Mouse (Mus musculus): ENCODE measurements at regions not wholly inside any gene's neighbourhood (a gene's known extent, or its start where the extent isn't known, plus 50 kb on each side); places are given as distances from the start of the nearest gene placed in this dataset.

- Histone ChIP-seq H3K27ac (ENCODE audit: low read depth, low read length) (no peak overlapping the region), H3K36me3 (ENCODE audit: control insufficient read depth, insufficient read depth, low read length) (no peaks in the 10 kb centered on the region), H3K27me3 (replicated peaks; ENCODE audit: control insufficient read depth, insufficient read depth, low read length) (no peaks in the 10 kb centered on the region), H3K4me1 (ENCODE audit: control insufficient read depth, insufficient read depth, low read length) (no peaks in the 10 kb centered on the region), H3K9ac (ENCODE audit: low read length) (no peak overlapping the region), H3K9me3 (replicated peaks; ENCODE audit: control insufficient read depth, low read length) (no peaks in the 10 kb centered on the region), H3K4me2 (ENCODE audit: low read length) (no peak overlapping the region), H3K4me3 (ENCODE audit: low read depth, low read length) (no peak overlapping the region)
- DNase-seq (ENCODE audit: low spot score) (peak; percentile 71), ATAC-seq (peak; percentile 73)
- WGBS = 43% methylated on average over 3 of the region's 3 CpGs
Measured at GRCm38 (mm10) chr5:149815879-149816278, 137.8 kb downstream of the B3glct start.

- Histone ChIP-seq H3K36me3 (ENCODE audit: control insufficient read depth, insufficient read depth, low read length) (no peaks in the 10 kb centered on the region), H3K4me1 (ENCODE audit: control insufficient read depth, insufficient read depth, low read length) (no peaks in the 10 kb centered on the region), H3K27ac (ENCODE audit: low read depth, low read length) (no peak overlapping the region), H3K9ac (ENCODE audit: low read length) (no peak overlapping the region), H3K9me3 (replicated peaks; ENCODE audit: control insufficient read depth, low read length) (no peaks in the 10 kb centered on the region), H3K4me3 (ENCODE audit: low read depth, low read length) (no peak overlapping the region), H3K27me3 (replicated peaks; ENCODE audit: control insufficient read depth, insufficient read depth, low read length) (no peaks in the 10 kb centered on the region), H3K4me2 (ENCODE audit: low read length) (no peak overlapping the region)
- DNase-seq (ENCODE audit: low spot score) (no peak), ATAC-seq (no peak)
- 64% methylated on average over 6 of the region's 6 CpGs for WGBS
Measured at GRCm38 (mm10) chr5:149818812-149819211, 140.8 kb downstream of the B3glct start.

GRCm38 (mm10) chr5:149823821-149824220 lies 145.8 kb downstream of the B3glct start:
- no peak overlapping the region for H3K4me2 ChIP-seq (ENCODE audit: low read length)
- no peaks in the 10 kb centered on the region for H3K4me1 ChIP-seq (ENCODE audit: control insufficient read depth, insufficient read depth, low read length)
- 87% methylated on average over 9 of the region's 9 CpGs for WGBS
- H3K27me3 ChIP-seq (replicated peaks; ENCODE audit: control insufficient read depth, insufficient read depth, low read length) = no peaks in the 10 kb centered on the region
- H3K36me3 ChIP-seq (ENCODE audit: control insufficient read depth, insufficient read depth, low read length) = no peaks in the 10 kb centered on the region
- no peak for ATAC-seq
- H3K9ac ChIP-seq (ENCODE audit: low read length) = no peak overlapping the region
- no peak for DNase-seq (ENCODE audit: low spot score)
- no peak overlapping the region for H3K27ac ChIP-seq (ENCODE audit: low read depth, low read length)
- no peak overlapping the region for H3K4me3 ChIP-seq (ENCODE audit: low read depth, low read length)
- no peaks in the 10 kb centered on the region for H3K9me3 ChIP-seq (replicated peaks; ENCODE audit: control insufficient read depth, low read length)

GRCm38 (mm10) chr5:149827599-149827998 lies 149.6 kb downstream of the B3glct start:
- H3K9ac ChIP-seq (ENCODE audit: low read length) = no peak overlapping the region
- H3K36me3 ChIP-seq (ENCODE audit: control insufficient read depth, insufficient read depth, low read length) = no peaks in the 10 kb centered on the region
- no peak overlapping the region for H3K4me2 ChIP-seq (ENCODE audit: low read length)
- ATAC-seq (no peak), DNase-seq (ENCODE audit: low spot score) (no peak)
- no peaks in the 10 kb centered on the region for H3K27me3 ChIP-seq (replicated peaks; ENCODE audit: control insufficient read depth, insufficient read depth, low read length)
- WGBS = 62% methylated on average over 3 of the region's 3 CpGs
- H3K4me3 ChIP-seq (ENCODE audit: low read depth, low read length) = no peak overlapping the region
- peaks cover 2% of the 10 kb centered on the region; the same call in 1 of the 2 replicates for H3K4me1 ChIP-seq (ENCODE audit: control insufficient read depth, insufficient read depth, low read length)
- no peaks in the 10 kb centered on the region for H3K9me3 ChIP-seq (replicated peaks; ENCODE audit: control insufficient read depth, low read length)
- no peak overlapping the region for H3K27ac ChIP-seq (ENCODE audit: low read depth, low read length)

GRCm38 (mm10) chr5:149831122-149831861 lies 153.3 kb downstream of the B3glct start:
- Histone ChIP-seq H3K9me3 (replicated peaks; ENCODE audit: control insufficient read depth, low read length) (no peaks in the 10 kb centered on the region), H3K27me3 (replicated peaks; ENCODE audit: control insufficient read depth, insufficient read depth, low read length) (no peaks in the 10 kb centered on the region), H3K4me3 (ENCODE audit: low read depth, low read length) (peak overlapping the region; percentile 34), H3K4me1 (ENCODE audit: control insufficient read depth, insufficient read depth, low read length) (peaks cover 2% of the 10 kb centered on the region; the same call in 1 of the 2 replicates), H3K9ac (ENCODE audit: low read length) (peak overlapping the region; percentile 72), H3K27ac (ENCODE audit: low read depth, low read length) (peak overlapping the region; percentile 50; the same call in 1 of the 2 replicates), H3K4me2 (ENCODE audit: low read length) (peak overlapping the region; percentile 62), H3K36me3 (ENCODE audit: control insufficient read depth, insufficient read depth, low read length) (no peaks in the 10 kb centered on the region)
- DNase-seq (ENCODE audit: low spot score) (peak; percentile 90), ATAC-seq (peak; percentile 82)
- 5% methylated on average over 28 of the region's 28 CpGs for WGBS

- H3K4me1 ChIP-seq (ENCODE audit: control insufficient read depth, insufficient read depth, low read length) = no peaks in the 10 kb centered on the region
- H3K36me3 ChIP-seq (ENCODE audit: control insufficient read depth, insufficient read depth, low read length) = no peaks in the 10 kb centered on the region
- DNase-seq (ENCODE audit: low spot score) (no peak), ATAC-seq (no peak)
- no peaks in the 10 kb centered on the region for H3K27me3 ChIP-seq (replicated peaks; ENCODE audit: control insufficient read depth, insufficient read depth, low read length)
- 80% methylated on average over 2 of the region's 2 CpGs for WGBS
- no peak overlapping the region for H3K9ac ChIP-seq (ENCODE audit: low read length)
- H3K27ac ChIP-seq (ENCODE audit: low read depth, low read length) = no peak overlapping the region
- no peak overlapping the region for H3K4me3 ChIP-seq (ENCODE audit: low read depth, low read length)
- H3K9me3 ChIP-seq (replicated peaks; ENCODE audit: control insufficient read depth, low read length) = no peaks in the 10 kb centered on the region
- H3K4me2 ChIP-seq (ENCODE audit: low read length) = no peak overlapping the region
Measured at GRCm38 (mm10) chr5:149837379-149837778, 159.3 kb downstream of the B3glct start.

GRCm38 (mm10) chr5:149842491-149842890 lies 164.5 kb downstream of the B3glct start:
- no peak overlapping the region for H3K27ac ChIP-seq (ENCODE audit: low read depth, low read length)
- 74% methylated on average over 6 of the region's 6 CpGs for WGBS
- DNase-seq (ENCODE audit: low spot score) (peak; percentile 23), ATAC-seq (no peak)
- no peak overlapping the region for H3K9ac ChIP-seq (ENCODE audit: low read length)
- H3K36me3 ChIP-seq (ENCODE audit: control insufficient read depth, insufficient read depth, low read length) = no peaks in the 10 kb centered on the region
- no peaks in the 10 kb centered on the region for H3K27me3 ChIP-seq (replicated peaks; ENCODE audit: control insufficient read depth, insufficient read depth, low read length)
- no peak overlapping the region for H3K4me3 ChIP-seq (ENCODE audit: low read depth, low read length)
- no peak overlapping the region for H3K4me2 ChIP-seq (ENCODE audit: low read length)
- H3K4me1 ChIP-seq (ENCODE audit: control insufficient read depth, insufficient read depth, low read length) = no peaks in the 10 kb centered on the region; the same call in 1 of the 2 replicates
- H3K9me3 ChIP-seq (replicated peaks; ENCODE audit: control insufficient read depth, low read length) = no peaks in the 10 kb centered on the region

GRCm38 (mm10) chr5:149843310-149843709 lies 165.3 kb downstream of the B3glct start:
- Histone ChIP-seq H3K27me3 (replicated peaks; ENCODE audit: control insufficient read depth, insufficient read depth, low read length) (no peaks in the 10 kb centered on the region), H3K36me3 (ENCODE audit: control insufficient read depth, insufficient read depth, low read length) (no peaks in the 10 kb centered on the region), H3K9ac (ENCODE audit: low read length) (no peak overlapping the region), H3K4me3 (ENCODE audit: low read depth, low read length) (no peak overlapping the region), H3K27ac (ENCODE audit: low read depth, low read length) (no peak overlapping the region), H3K4me1 (ENCODE audit: control insufficient read depth, insufficient read depth, low read length) (no peaks in the 10 kb centered on the region; the same call in 1 of the 2 replicates), H3K9me3 (replicated peaks; ENCODE audit: control insufficient read depth, low read length) (no peaks in the 10 kb centered on the region), H3K4me2 (ENCODE audit: low read length) (no peak overlapping the region)
- DNase-seq (ENCODE audit: low spot score) = no peak
- 48% methylated on average over 7 of the region's 7 CpGs for WGBS
- ATAC-seq = no peak

- 82% methylated on average over 8 of the region's 8 CpGs for WGBS
- H3K9me3 ChIP-seq (replicated peaks; ENCODE audit: control insufficient read depth, low read length) = no peaks in the 10 kb centered on the region
- H3K4me2 ChIP-seq (ENCODE audit: low read length) = no peak overlapping the region
- DNase-seq (ENCODE audit: low spot score) (no peak), ATAC-seq (no peak)
- no peaks in the 10 kb centered on the region; the same call in 1 of the 2 replicates for H3K4me1 ChIP-seq (ENCODE audit: control insufficient read depth, insufficient read depth, low read length)
- no peaks in the 10 kb centered on the region for H3K27me3 ChIP-seq (replicated peaks; ENCODE audit: control insufficient read depth, insufficient read depth, low read length)
- H3K27ac ChIP-seq (ENCODE audit: low read depth, low read length) = no peak overlapping the region
- H3K36me3 ChIP-seq (ENCODE audit: control insufficient read depth, insufficient read depth, low read length) = no peaks in the 10 kb centered on the region
- no peak overlapping the region for H3K4me3 ChIP-seq (ENCODE audit: low read depth, low read length)
- H3K9ac ChIP-seq (ENCODE audit: low read length) = no peak overlapping the region
Measured at GRCm38 (mm10) chr5:149845256-149845655, 167.2 kb downstream of the B3glct start.

Data from forebrain, embryonic 14.5 days (tissue).